Mouse (Mus musculus): Measurements from ENCODE around the gene Hoxa6. TPM values are rescaled to one million over a fixed set of nuclear protein-coding genes. Genes with fewer than 3 reads are reported as not detected.

Hoxa6 gene
- polyA plus RNA-seq, 1 experiment: 0.52 TPM

GRCm38 (mm10) chr6:52251177-52251879 lies 42.8 kb upstream of the Hoxa6 start:
- 11% methylated on average over 7 of the region's 7 CpGs for WGBS
- H3K4me3 ChIP-seq (ENCODE audit: low read depth, low read length): no peak overlapping the region
- H3K27ac ChIP-seq (ENCODE audit: insufficient read depth, low read depth, low read length): no peak overlapping the region
- peaks cover 77% of the 10 kb centered on the region for H3K27me3 ChIP-seq (ENCODE audit: control insufficient read depth, insufficient read depth, low read length)
- TF ChIP-seq POLR2A (IDR thresholded peaks at IDR 0.05; ENCODE audit: low read depth, low read length): no peak
- TF ChIP-seq CTCF (IDR thresholded peaks at IDR 0.05; ENCODE audit: extremely low read depth, insufficient read length, insufficient replicate concordance, low read depth, low read length): no peak
- H3K4me1 ChIP-seq (ENCODE audit: control insufficient read depth, insufficient read depth, insufficient read length, low read length): peaks cover 2% of the 10 kb centered on the region; the same call in 1 of the 2 replicates
- no peaks in the 10 kb centered on the region for H3K36me3 ChIP-seq (ENCODE audit: control insufficient read depth, insufficient read depth, low read length)

- whole genome bisulfite sequencing: 7% methylated on average over 4 of the region's 4 CpGs
- TF ChIP-seq POLR2A (IDR thresholded peaks at IDR 0.05; ENCODE audit: low read depth, low read length) (no peak), CTCF (IDR thresholded peaks at IDR 0.05; ENCODE audit: extremely low read depth, insufficient read length, insufficient replicate concordance, low read depth, low read length) (no peak)
- H3K36me3 ChIP-seq (ENCODE audit: control insufficient read depth, insufficient read depth, low read length): no peaks in the 10 kb centered on the region
- H3K27me3 ChIP-seq (ENCODE audit: control insufficient read depth, insufficient read depth, low read length): peaks cover 88% of the 10 kb centered on the region
- no peak overlapping the region for H3K4me3 ChIP-seq (ENCODE audit: low read depth, low read length)
- no peak overlapping the region for H3K27ac ChIP-seq (ENCODE audit: insufficient read depth, low read depth, low read length)
- peaks cover 2% of the 10 kb centered on the region; the same call in 1 of the 2 replicates for H3K4me1 ChIP-seq (ENCODE audit: control insufficient read depth, insufficient read depth, insufficient read length, low read length)
These were observed 41.3 kb upstream of the Hoxa6 start for GRCm38 (mm10) chr6:52249826-52250225.

DNA sequence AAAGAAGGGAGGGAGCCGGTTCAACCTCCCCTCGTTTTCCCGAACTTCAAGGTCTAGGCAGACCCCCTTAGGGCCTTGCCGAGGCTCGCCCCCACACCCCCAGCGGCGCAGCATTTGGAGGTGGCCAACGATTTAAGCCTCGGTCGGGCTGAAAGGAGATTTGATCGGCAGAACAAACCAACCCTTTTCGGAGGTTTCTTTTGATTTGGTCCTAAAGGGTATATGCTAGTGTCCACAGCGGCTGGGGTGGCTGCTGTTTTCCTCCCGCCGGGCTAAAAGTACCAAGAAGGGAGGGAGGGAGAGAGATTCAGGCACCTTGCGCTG lies 40.9 kb upstream of the Hoxa6 start:
- Histone ChIP-seq H3K4me1 (ENCODE audit: control insufficient read depth, insufficient read depth, insufficient read length, low read length) (peaks cover 2% of the 10 kb centered on the region; the same call in 1 of the 2 replicates), H3K36me3 (ENCODE audit: control insufficient read depth, insufficient read depth, low read length) (no peaks in the 10 kb centered on the region), H3K27ac (ENCODE audit: insufficient read depth, low read depth, low read length) (no peak overlapping the region), H3K27me3 (ENCODE audit: control insufficient read depth, insufficient read depth, low read length) (peaks cover 92% of the 10 kb centered on the region), H3K4me3 (ENCODE audit: low read depth, low read length) (no peak overlapping the region)
- TF ChIP-seq POLR2A (IDR thresholded peaks at IDR 0.05; ENCODE audit: low read depth, low read length) (no peak), CTCF (IDR thresholded peaks at IDR 0.05; ENCODE audit: extremely low read depth, insufficient read length, insufficient replicate concordance, low read depth, low read length) (no peak)
- whole genome bisulfite sequencing: 2% methylated on average over 16 of the region's 16 CpGs

DNA sequence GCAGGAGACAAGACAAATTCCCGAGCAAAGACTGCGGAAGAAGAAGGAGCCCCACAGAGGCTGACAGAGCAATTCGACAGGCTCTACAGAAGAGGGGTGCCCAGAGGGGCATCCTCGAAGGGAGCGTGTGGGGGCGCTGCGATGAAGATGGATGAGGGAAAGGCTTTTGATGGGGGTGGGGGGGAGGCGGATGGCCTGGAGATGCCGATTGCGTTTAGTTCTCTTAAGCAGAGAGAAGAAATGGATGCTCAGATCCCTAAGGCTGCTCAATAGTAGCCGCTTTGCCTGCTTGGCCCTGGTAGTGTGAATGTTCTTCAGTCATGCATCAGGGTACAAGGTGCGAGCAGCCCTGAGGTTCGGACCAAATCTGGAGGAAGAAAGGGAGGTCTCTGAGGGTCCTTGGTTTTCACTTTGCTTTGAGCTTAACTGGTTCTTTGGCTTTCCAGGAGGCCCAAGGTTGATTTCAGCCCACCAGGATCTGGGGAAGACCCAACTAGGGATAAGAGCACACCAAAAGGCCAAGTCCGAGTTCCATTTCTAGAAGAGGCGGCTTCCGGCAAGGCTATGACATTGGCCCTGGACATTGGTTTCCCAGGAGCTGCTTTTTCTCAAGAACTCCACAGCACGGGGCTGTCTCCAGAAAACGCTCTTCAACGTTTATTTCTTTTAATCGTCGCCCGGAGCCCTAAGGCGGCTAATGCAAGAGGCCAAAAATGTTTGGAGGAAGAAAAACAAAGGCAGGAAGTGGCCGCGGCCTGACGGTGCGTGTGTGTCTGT lies 40.3 kb upstream of the Hoxa6 start:
- Histone ChIP-seq H3K36me3 (ENCODE audit: control insufficient read depth, insufficient read depth, low read length) (no peaks in the 10 kb centered on the region), H3K4me3 (ENCODE audit: low read depth, low read length) (no peak overlapping the region), H3K27me3 (ENCODE audit: control insufficient read depth, insufficient read depth, low read length) (peaks cover 92% of the 10 kb centered on the region), H3K4me1 (ENCODE audit: control insufficient read depth, insufficient read depth, insufficient read length, low read length) (peaks cover 2% of the 10 kb centered on the region; the same call in 1 of the 2 replicates), H3K27ac (ENCODE audit: insufficient read depth, low read depth, low read length) (no peak overlapping the region)
- TF ChIP-seq POLR2A (IDR thresholded peaks at IDR 0.05; ENCODE audit: low read depth, low read length): no peak
- no peak for TF ChIP-seq CTCF (IDR thresholded peaks at IDR 0.05; ENCODE audit: extremely low read depth, insufficient read length, insufficient replicate concordance, low read depth, low read length)
- 4% methylated on average over 27 of the region's 27 CpGs for WGBS

- Histone ChIP-seq H3K27ac (ENCODE audit: insufficient read depth, low read depth, low read length) (no peak overlapping the region), H3K27me3 (ENCODE audit: control insufficient read depth, insufficient read depth, low read length) (peaks cover 92% of the 10 kb centered on the region), H3K4me1 (ENCODE audit: control insufficient read depth, insufficient read depth, insufficient read length, low read length) (no peaks in the 10 kb centered on the region; the same call in 1 of the 2 replicates), H3K36me3 (ENCODE audit: control insufficient read depth, insufficient read depth, low read length) (no peaks in the 10 kb centered on the region), H3K4me3 (ENCODE audit: low read depth, low read length) (no peak overlapping the region)
- 5% methylated on average over 23 of the region's 23 CpGs for WGBS
- TF ChIP-seq POLR2A (IDR thresholded peaks at IDR 0.05; ENCODE audit: low read depth, low read length) (no peak), CTCF (IDR thresholded peaks at IDR 0.05; ENCODE audit: extremely low read depth, insufficient read length, insufficient replicate concordance, low read depth, low read length) (no peak)
These were observed 39.5 kb upstream of the Hoxa6 start for GRCm38 (mm10) chr6:52247766-52248637.

DNA sequence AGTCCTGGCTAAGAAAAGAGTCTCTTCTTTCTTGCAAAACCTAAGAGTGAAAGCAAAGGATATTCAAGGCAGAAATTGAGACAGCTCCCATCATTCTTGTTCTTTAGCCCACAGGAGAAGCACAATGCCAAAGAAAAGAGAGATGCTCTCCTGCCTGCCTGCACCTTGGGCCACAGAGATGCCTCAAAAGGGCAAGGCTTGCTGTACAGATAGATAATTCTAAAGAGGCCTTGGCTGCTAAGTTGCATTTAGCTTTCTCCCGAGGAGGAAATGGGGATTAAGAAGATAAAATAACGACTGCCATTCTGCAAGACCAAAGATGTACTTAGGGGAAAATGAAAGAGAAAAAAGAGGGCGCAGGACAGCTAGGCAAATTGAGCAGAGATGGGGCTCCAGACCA lies 38.4 kb upstream of the Hoxa6 start:
- Histone ChIP-seq H3K27me3 (ENCODE audit: control insufficient read depth, insufficient read depth, low read length) (peaks cover 90% of the 10 kb centered on the region), H3K4me3 (ENCODE audit: low read depth, low read length) (no peak overlapping the region), H3K4me1 (ENCODE audit: control insufficient read depth, insufficient read depth, insufficient read length, low read length) (no peaks in the 10 kb centered on the region; the same call in 1 of the 2 replicates), H3K36me3 (ENCODE audit: control insufficient read depth, insufficient read depth, low read length) (no peaks in the 10 kb centered on the region), H3K27ac (ENCODE audit: insufficient read depth, low read depth, low read length) (no peak overlapping the region)
- 4% methylated on average over 3 of the region's 3 CpGs for WGBS
- no peak for TF ChIP-seq CTCF (IDR thresholded peaks at IDR 0.05; ENCODE audit: extremely low read depth, insufficient read length, insufficient replicate concordance, low read depth, low read length)
- TF ChIP-seq POLR2A (IDR thresholded peaks at IDR 0.05; ENCODE audit: low read depth, low read length): no peak
